ENCODE assay signal across 7 mouse cellular contexts in genomic region chr5:130405201-130405600, GRCm38 (mm10). TPM values are rescaled to one million over a fixed set of nuclear protein-coding genes. Genes with fewer than 3 reads are reported as not detected.
DNase-seq lines count a peak whose midpoint lies in the region; ATAC-seq and TF ChIP-seq lines count a peak whose summit lies in the region.

No protein-coding gene starts in this region.

- TF ChIP-seq POLR2A in limb, embryonic 14.5 days (IDR thresholded peaks at IDR 0.05; ENCODE audit: borderline replicate concordance, extremely low read depth, insufficient read depth, insufficient read length): no peak

- H3K27me3 ChIP-seq in midbrain, embryonic 10.5 days (ENCODE audit: low read depth, poor library complexity, severe bottlenecking): no peaks in the 10 kb centered on the region
- H3K27me3 ChIP-seq in midbrain, embryonic 13.5 days: no peaks in the 10 kb centered on the region
- H3K27me3 ChIP-seq in limb, embryonic 14.5 days (ENCODE audit: control insufficient read depth, insufficient read depth, low read length): no peaks in the 10 kb centered on the region

- peak; percentile 45 for DNase-seq in midbrain, embryonic 10.5 days (ENCODE audit: low spot score)
- peak; percentile 18 for DNase-seq in adipocyte (ENCODE audit: low spot score)
- peak; percentile 76 for DNase-seq in cerebellum, adult 8-10 months
- DNase-seq in gastrocnemius, postnatal 14 days: peak; percentile 37
- DNase-seq in limb, embryonic 14.5 days (ENCODE audit: low spot score): peak; percentile 21
- peak; percentile 47 for DNase-seq in right cerebral cortex, postnatal 14 days

- no peak for ATAC-seq in midbrain, embryonic 13.5 days
- no peak for ATAC-seq in limb, embryonic 14.5 days (ENCODE audit: low FRiP score, low read depth)

- no peaks in the 10 kb centered on the region for H3K4me1 ChIP-seq in midbrain, embryonic 10.5 days
- no peaks in the 10 kb centered on the region for H3K4me1 ChIP-seq in midbrain, embryonic 13.5 days (replicated peaks)
- no peaks in the 10 kb centered on the region for H3K4me1 ChIP-seq in limb, embryonic 14.5 days (ENCODE audit: control insufficient read depth, insufficient read depth, low read length)

- H3K9ac ChIP-seq in midbrain, embryonic 13.5 days (replicated peaks): no peak overlapping the region
- H3K9ac ChIP-seq in limb, embryonic 14.5 days (ENCODE audit: low read depth, low read length, severe bottlenecking): no peak overlapping the region

- peaks cover 3% of the 10 kb centered on the region; the same call in 1 of the 2 replicates for H3K9me3 ChIP-seq in midbrain, embryonic 10.5 days (replicated peaks)
- peaks cover 5% of the 10 kb centered on the region; the same call in 1 of the 2 replicates for H3K9me3 ChIP-seq in midbrain, embryonic 13.5 days
- H3K9me3 ChIP-seq in limb, embryonic 14.5 days (ENCODE audit: control insufficient read depth, low read length): no peaks in the 10 kb centered on the region

- no peak overlapping the region for H3K4me3 ChIP-seq in midbrain, embryonic 10.5 days
- no peak overlapping the region for H3K4me3 ChIP-seq in midbrain, embryonic 13.5 days (replicated peaks)
- no peak overlapping the region for H3K4me3 ChIP-seq in limb, embryonic 14.5 days (replicated peaks; ENCODE audit: low read length)

- H3K36me3 ChIP-seq in midbrain, embryonic 10.5 days: no peaks in the 10 kb centered on the region
- no peaks in the 10 kb centered on the region for H3K36me3 ChIP-seq in midbrain, embryonic 13.5 days
- H3K36me3 ChIP-seq in limb, embryonic 14.5 days (ENCODE audit: control insufficient read depth, insufficient read depth, low read length): no peaks in the 10 kb centered on the region

- no peak overlapping the region for H3K27ac ChIP-seq in midbrain, embryonic 10.5 days (replicated peaks)
- H3K27ac ChIP-seq in midbrain, embryonic 13.5 days: no peak overlapping the region
- no peak overlapping the region for H3K27ac ChIP-seq in limb, embryonic 14.5 days (replicated peaks; ENCODE audit: low read depth, low read length)

- 55% methylated on average over 1 of the region's 1 CpGs for WGBS in midbrain, embryonic 10.5 days
- 48% methylated on average over 1 of the region's 1 CpGs for WGBS in midbrain, embryonic 13.5 days
- WGBS in limb, embryonic 14.5 days: 15% methylated on average over 1 of the region's 1 CpGs

- intact Hi-C loops in gastrocnemius, postnatal 14 days (cut with DNase I; ENCODE audit: low total_unique reads): loop anchor here (10.0 kb wide), 1 partner anchor 450 kb away; no protein-coding TSS in a partner anchor

- no peak overlapping the region for H3K4me2 ChIP-seq in midbrain, embryonic 13.5 days (replicated peaks)
- no peak overlapping the region for H3K4me2 ChIP-seq in limb, embryonic 14.5 days (replicated peaks; ENCODE audit: low read depth, low read length, severe bottlenecking)

RNA-seq across cellular contexts. Expression of gene A330070K13Rik, which starts 20.8 kb away (rescaled TPM):
- not detected in 2 replicates for polyA plus RNA-seq in midbrain, embryonic 10.5 days (2016; fragmentation: Nextera tagmentation; extraction: Ambion mirVana)
- polyA plus RNA-seq in midbrain, embryonic 13.5 days (2015; fragmentation: Nextera tagmentation; extraction: Ambion mirVana): not detected in 2 replicates
- total RNA-seq in gastrocnemius, postnatal 14 days (2021): not detected
- not detected in 2 replicates for polyA plus RNA-seq in limb, embryonic 14.5 days (2012; rRNA removed)
- polyA plus RNA-seq in limb, embryonic 14.5 days (2014; fragmentation: Nextera tagmentation; extraction: Ambion mirVana): 0.52 TPM in 1 of 2 replicates, not detected in the other

RNA-seq across cellular contexts. Expression of gene Caln1, which starts 35.9 kb away (rescaled TPM):
- polyA plus RNA-seq in midbrain, embryonic 10.5 days (2016; fragmentation: Nextera tagmentation; extraction: Ambion mirVana): 0.33 and 0.45 TPM in 2 replicates
- polyA plus RNA-seq in midbrain, embryonic 13.5 days (2015; fragmentation: Nextera tagmentation; extraction: Ambion mirVana): 4.2 and 4.6 TPM in 2 replicates
- under 1 TPM in 1 of 2 experiments, not detected in 1; 0.04 TPM for total RNA-seq in gastrocnemius, postnatal 14 days (2021)
- polyA plus RNA-seq in limb, embryonic 14.5 days (2012; rRNA removed): 1.3 and 1.7 TPM in 2 replicates
- polyA plus RNA-seq in limb, embryonic 14.5 days (2014; fragmentation: Nextera tagmentation; extraction: Ambion mirVana): 0.91 and 2.5 TPM in 2 replicates

Comparison
In these comparisons a context has a peak if more than half of its experiments do, and no peak if none do; other contexts are left out.
1. DNase-seq: peak in every context shown above with its lines; median percentile 76 in cerebellum, adult 8-10 months; 47 in right cerebral cortex, postnatal 14 days; 45 in midbrain, embryonic 10.5 days; 37 in gastrocnemius, postnatal 14 days; 21 in limb, embryonic 14.5 days; 18 in adipocyte.